Mouse (Mus musculus) C2C12 (cell line): ENCODE measurements at regions not wholly inside any gene's neighbourhood (a gene's known extent, or its start where the extent isn't known, plus 50 kb on each side); places are given as distances from the start of the nearest gene placed in this dataset.

Experiments
- H3K27me3 ChIP-seq: one replicate; pipeline ENCODE4 v1.6.1; 2011; ENCODE audit not compliant: control insufficient read depth, insufficient read depth, insufficient read length
- H3K36me3 ChIP-seq: one replicate; pipeline ENCODE4 v1.6.1; 2011; ENCODE audit not compliant: control insufficient read depth, insufficient read depth
- H3K4me3 ChIP-seq: one replicate; pipeline ENCODE4 v1.5.1; 2011; ENCODE audit warnings: mild to moderate bottlenecking, control low read depth; ENCODE audit not compliant: poor library complexity, insufficient read depth, severe bottlenecking
- H3K79me2 ChIP-seq: one replicate; pipeline ENCODE4 v1.6.1; 2011; ENCODE audit not compliant: control insufficient read depth, insufficient read depth
- H3K79me3 ChIP-seq: one replicate; pipeline ENCODE4 v1.6.1; 2011; ENCODE audit warnings: low read depth, control low read depth
- H3ac ChIP-seq: one replicate; pipeline ENCODE3; 2011; ENCODE audit warnings: low read depth; ENCODE audit not compliant: control insufficient read depth, insufficient read length
- CEBPB ChIP-seq: IDR thresholded peaks from one replicate; pipeline ENCODE4 v1.6.1; 2011; ENCODE audit warnings: low read depth, mild to moderate bottlenecking, control low read depth, moderate library complexity
- CTCF ChIP-seq: IDR thresholded peaks from one replicate; pipeline ENCODE4 v1.5.1; 2011; ENCODE audit not compliant: control insufficient read depth, insufficient read depth, insufficient read length
- FOSL1 ChIP-seq: IDR thresholded peaks from one replicate; pipeline ENCODE4 v1.8.0; 2011; ENCODE audit warnings: mild to moderate bottlenecking, low read length; ENCODE audit not compliant: poor library complexity, insufficient read depth, severe bottlenecking
- MAX ChIP-seq: IDR thresholded peaks from one replicate; pipeline ENCODE4 v1.6.1; 2011; ENCODE audit warnings: mild to moderate bottlenecking, control low read depth
- MYOD1 ChIP-seq: IDR thresholded peaks from one replicate; pipeline ENCODE4 v1.6.1; 2011; ENCODE audit warnings: low read depth; ENCODE audit not compliant: control insufficient read depth, insufficient read length
- MYOG ChIP-seq: IDR thresholded peaks from one replicate; pipeline ENCODE4 v1.6.1; 2011; ENCODE audit not compliant: control insufficient read depth, insufficient read length; ENCODE audit errors: extremely low read depth
- USF1 ChIP-seq: IDR thresholded peaks from one replicate; pipeline ENCODE4 v1.6.1; 2011; ENCODE audit warnings: low read depth, mild to moderate bottlenecking, control low read depth, moderate library complexity

DNA sequence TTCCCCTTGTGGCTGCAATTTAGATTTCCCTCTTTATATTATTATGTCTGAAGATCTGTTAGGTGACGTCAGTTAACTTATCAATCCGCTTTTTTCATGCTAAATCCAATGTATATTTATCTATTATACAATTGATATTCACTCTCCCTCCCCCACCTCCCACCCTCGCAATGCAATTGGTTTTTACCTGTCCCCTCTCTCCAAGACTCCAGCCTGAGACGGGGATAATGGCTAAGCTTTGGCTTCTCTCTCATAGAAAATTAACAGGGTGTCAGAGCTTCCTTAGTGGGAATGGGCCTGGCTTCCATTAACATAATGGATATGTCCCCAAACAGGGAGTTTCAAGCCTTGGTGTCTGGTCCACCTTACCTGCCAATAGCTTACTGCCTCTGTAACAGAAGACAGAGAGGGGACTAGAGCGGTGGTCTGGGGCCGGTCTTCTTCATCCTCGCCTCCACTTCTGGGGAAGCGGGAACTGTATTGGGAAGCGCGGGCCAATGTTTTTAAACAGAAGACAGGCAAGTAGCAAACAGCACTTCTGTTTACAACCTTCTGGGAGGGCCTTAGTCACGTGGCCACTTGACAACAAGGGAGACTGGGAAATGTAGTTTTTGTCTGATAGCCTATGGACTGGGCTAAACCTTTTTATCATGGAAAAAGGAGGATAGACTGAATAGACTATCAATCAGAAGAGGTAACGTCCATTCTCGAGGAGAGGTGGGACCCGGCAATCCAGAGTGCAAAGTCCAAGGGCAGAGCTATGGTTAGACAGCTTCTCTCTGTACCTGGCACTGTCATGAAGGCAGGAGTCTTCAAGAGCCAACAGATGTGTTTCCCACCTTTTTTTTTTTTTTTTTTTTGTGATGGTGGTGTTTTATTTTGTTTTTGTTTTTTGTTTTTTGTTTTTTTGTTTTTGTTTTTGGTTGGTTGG lies 312.1 kb downstream of the Zfp706 start:
- TF ChIP-seq USF1 (peak; percentile 96), MYOD1 (no peak)
- no peaks in the 10 kb centered on the region for H3K36me3 ChIP-seq
- no peak overlapping the region for H3K4me3 ChIP-seq
- H3K27me3 ChIP-seq, result peaks cover 6% of the 10 kb centered on the region
- no peaks in the 10 kb centered on the region for H3K79me3 ChIP-seq
- no peak overlapping the region for H3ac ChIP-seq
- no peaks in the 10 kb centered on the region for H3K79me2 ChIP-seq

DNA sequence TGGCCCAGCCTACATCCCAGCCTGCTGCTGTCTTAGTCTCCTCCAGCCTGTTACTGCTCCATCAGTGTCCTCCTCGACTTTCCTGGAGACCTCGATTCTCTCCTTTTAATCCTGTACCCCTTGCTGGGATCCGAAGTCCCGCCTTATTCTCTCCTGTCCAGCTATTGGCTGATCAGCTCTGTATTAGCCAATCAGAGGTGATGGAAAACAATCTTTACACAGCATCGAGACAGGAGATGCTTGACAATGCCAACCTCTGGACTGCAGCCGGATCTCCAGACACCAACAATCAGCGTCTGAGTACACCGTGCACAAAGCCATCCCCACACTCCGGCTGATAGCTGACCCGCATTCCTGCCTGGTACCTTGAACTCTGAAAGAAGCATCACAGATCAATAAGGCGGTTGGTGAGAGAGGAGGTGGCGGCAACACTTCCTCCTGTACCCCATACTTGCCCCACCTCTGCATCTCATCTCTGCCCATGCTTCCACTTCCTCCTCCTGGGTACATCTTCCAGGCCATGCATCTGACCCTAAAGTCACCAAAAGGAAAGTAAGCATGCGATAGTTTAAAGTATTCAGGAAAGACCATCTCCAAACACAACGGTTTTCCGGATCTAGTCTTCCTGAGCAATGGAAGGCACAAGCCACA lies 316.4 kb downstream of the Zfp706 start:
- Histone ChIP-seq H3K79me3 (no peaks in the 10 kb centered on the region), H3ac (no peak overlapping the region), H3K36me3 (no peaks in the 10 kb centered on the region), H3K4me3 (no peak overlapping the region), H3K27me3 (peaks cover 14% of the 10 kb centered on the region), H3K79me2 (no peaks in the 10 kb centered on the region)
- TF ChIP-seq USF1 (no peak), FOSL1 (no peak), MAX (no peak), CTCF (no peak), MYOD1 (no peak), CEBPB (no peak), MYOG (no peak)

DNA sequence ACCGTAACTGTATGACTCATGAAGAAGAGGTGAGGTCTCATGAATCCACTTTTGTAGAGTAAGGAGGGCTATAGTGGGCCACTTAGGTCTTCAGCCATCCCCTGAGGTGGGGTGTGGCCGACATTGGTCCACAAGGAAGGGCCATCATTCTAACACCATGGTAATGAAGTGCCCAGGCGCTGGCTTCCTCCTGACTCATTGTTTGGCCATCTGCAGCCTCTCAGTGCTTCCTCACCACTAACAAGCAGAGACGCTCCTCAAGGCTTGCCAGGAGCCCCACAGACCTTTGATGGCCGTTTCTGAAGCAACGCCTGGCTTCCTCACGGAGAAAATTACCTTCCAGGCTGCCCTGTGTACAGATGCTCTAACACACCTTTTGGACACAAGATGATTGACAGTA lies 317.7 kb downstream of the Zfp706 start:
- H3K79me3 ChIP-seq, result no peaks in the 10 kb centered on the region
- no peaks in the 10 kb centered on the region for H3K36me3 ChIP-seq
- no peak overlapping the region for H3K4me3 ChIP-seq
- H3ac ChIP-seq, result no peak overlapping the region
- H3K27me3 ChIP-seq, result peaks cover 19% of the 10 kb centered on the region
- TF ChIP-seq MYOG (no peak), MYOD1 (no peak), CTCF (no peak), USF1 (no peak), MAX (no peak), CEBPB (no peak), FOSL1 (no peak)
- H3K79me2 ChIP-seq, result no peaks in the 10 kb centered on the region

- no peaks in the 10 kb centered on the region for H3K79me3 ChIP-seq
- no peaks in the 10 kb centered on the region for H3K36me3 ChIP-seq
- peaks cover 21% of the 10 kb centered on the region for H3K27me3 ChIP-seq
- no peak overlapping the region for H3ac ChIP-seq
- no peak overlapping the region for H3K4me3 ChIP-seq
- TF ChIP-seq FOSL1, result no peak
- no peak for TF ChIP-seq MYOG
- TF ChIP-seq CTCF, result no peak
- TF ChIP-seq CEBPB, result no peak
- TF ChIP-seq MYOD1, result no peak
- no peak for TF ChIP-seq MAX
- no peak for TF ChIP-seq USF1
- no peaks in the 10 kb centered on the region for H3K79me2 ChIP-seq
These were observed 318.3 kb downstream of the Zfp706 start for GRCm38 (mm10) chr15:36689301-36689700.

GRCm38 (mm10) chr15:36688051-36688754 lies 319.4 kb downstream of the Zfp706 start:
- no peak for TF ChIP-seq CTCF
- Histone ChIP-seq H3K79me3 (no peaks in the 10 kb centered on the region), H3K27me3 (peaks cover 24% of the 10 kb centered on the region), H3K4me3 (no peak overlapping the region), H3ac (no peak overlapping the region), H3K79me2 (no peaks in the 10 kb centered on the region), H3K36me3 (no peaks in the 10 kb centered on the region)

GRCm38 (mm10) chr15:36684684-36685083 lies 322.9 kb downstream of the Zfp706 start:
- Histone ChIP-seq H3K27me3 (peaks cover 54% of the 10 kb centered on the region), H3K79me3 (no peaks in the 10 kb centered on the region), H3K79me2 (no peaks in the 10 kb centered on the region), H3K4me3 (no peak overlapping the region), H3ac (no peak overlapping the region), H3K36me3 (no peaks in the 10 kb centered on the region)
- TF ChIP-seq MYOD1, result no peak
- no peak for TF ChIP-seq USF1
